Mouse (Mus musculus): Measurements from ENCODE around the gene Pcnx.

The Pcnx gene

DNA sequence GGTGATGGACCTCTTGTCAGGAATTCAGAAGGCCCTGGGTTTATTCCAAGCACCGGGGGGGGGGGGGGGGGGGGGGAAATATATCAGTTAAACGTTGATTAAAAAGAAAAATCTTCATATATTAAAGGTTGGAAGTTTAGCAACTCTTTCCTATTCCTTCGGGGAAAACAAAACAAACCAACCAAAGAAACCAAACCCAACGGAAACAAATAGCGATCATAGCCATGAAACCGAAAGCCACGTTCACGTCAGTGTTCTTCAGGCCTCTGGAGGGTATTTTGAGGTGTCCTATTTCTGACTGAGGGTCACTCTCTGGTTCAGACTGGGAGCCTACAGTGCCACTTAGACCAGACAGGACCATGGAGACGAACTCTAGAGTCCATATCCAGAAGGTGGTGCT lies 6.3 kb upstream of the Pcnx start:
- peak; percentile 17 for DNase-seq (ENCODE audit: low read depth, low spot score)

DNA sequence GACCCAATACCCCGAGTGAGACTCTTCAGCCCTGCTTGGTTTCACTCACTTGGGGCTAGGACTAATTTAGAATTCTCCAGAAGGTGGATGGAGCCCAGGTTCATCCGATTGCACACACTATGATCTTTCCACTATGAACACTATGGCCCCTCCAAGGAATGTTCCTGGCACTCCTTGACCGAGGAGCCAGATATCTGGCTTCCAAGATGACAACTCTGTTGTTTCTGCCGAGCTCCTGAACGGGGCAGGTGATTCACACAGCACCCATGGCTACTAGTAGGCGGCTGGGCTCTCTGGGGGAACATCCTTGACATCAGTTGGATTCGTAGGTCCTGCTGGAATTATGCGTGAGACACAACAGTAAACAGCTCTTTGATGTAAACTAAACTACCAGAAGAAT lies 4.8 kb upstream of the Pcnx start:
- DNase-seq (ENCODE audit: low read depth, low spot score) = no peak

DNA sequence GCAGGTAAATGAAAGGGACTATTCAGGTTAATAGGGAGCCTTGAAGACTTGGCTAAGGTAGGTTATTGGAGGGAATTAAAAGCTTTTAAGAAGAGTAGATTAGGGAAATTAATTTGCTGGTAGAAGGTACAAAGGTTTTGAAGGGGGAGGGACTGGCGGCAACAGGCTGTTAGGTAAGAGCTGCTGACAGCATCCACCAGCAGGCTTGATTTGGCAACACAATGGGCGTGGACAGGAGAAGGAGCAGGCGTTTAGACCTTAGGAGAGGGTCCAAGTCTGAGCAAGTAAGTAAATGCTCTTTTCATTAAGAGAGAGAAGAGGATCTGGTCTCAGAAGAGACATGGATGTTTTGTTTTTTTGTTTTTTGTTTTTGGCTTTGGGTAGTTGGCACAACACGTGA lies 3.1 kb upstream of the Pcnx start:
- no peak for DNase-seq (ENCODE audit: low read depth, low spot score)

DNA sequence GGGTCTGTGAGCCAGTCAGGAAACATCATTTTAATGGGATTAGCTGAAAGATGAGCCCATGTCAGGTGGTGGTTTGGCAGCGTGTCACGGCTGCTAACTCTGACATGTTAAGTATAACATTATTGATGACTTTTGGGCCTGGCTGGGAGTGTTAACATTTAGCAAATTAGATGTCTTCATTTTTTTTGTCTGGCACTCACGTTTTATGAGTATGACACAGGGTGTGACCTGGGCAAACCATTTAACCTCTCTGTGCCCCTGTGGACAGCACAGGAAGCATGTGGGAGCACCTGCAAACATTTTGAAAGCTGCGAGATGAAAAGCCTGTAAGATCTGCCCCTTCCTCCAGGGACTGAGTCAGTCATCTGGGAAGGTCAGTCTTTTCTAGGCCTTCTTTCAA lies 2.6 kb upstream of the Pcnx start:
- DNase-seq (ENCODE audit: low read depth, low spot score) = no peak

DNA sequence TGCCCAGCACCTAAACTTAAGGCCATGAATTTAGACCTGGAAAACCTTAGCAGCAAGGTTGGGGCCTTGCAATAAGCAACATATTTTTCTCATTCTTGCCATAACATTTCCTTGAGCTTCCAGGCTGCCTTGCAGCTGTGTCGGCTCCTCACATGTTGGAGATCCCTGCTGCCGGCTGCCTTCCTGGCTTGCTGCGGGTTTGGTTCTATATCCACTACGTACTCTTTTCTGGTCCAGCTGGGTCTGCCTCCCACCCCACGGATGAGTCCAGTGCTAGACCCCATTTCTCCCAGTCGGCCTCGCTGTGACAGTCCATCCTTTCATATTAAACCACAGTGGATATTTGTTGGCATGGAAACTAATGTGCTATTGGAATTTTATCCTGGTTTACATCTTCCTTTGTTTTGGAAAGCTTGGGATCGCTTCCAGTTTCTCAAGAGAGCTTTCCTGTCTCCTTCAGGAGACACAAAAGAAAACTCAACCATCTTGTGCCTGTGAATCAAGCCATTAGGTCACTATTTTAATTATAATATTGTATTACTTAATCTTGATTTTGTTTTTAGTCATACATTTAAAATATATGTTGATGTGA lies 1.7 kb upstream of the Pcnx start:
- no peak for DNase-seq (ENCODE audit: low read depth, low spot score)

DNA sequence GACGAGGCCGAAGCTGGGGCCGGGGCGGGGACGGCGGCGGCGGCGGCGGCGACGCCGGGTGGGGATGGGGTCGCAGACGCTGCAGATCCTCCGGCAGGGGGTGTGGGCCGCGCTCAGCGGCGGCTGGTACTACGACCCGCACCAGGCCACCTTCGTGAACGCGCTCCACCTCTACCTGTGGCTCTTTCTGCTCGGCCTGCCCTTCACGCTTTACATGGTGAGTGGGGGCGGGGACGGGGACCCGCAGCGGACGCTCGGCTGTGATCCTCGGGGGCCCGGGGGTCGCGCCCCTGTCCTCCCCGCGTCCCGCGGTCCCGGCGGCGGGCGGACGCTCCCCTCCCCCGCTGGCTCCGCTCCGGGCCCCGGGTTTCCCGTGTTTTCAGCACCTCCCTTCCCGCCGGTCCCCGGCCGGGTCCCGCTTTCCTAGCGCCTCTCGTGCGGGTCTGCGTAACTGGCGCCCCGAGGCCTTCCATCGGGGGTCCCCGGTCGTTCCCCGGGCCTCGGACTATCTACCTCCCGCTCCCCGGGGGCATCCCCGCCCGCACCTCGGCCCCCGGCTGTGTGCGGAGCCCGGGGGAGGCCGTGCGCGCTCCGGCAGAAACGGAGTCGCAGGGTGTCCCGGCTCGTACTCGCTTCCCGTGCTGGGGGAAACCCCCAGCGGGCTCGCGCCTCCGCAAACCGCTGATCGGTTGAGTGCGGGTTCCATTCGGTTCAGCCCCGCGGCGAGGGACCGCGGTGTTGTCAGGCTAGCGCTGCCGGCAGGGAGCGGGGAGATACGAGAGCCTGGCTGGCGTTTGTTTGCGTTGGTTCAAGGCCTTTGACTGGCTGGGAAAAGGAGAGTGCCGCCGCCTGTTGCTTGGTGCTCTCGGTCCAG lies 722 bp downstream of the Pcnx start:
- DNase-seq (ENCODE audit: low read depth, low spot score) = peak; percentile 82

DNA sequence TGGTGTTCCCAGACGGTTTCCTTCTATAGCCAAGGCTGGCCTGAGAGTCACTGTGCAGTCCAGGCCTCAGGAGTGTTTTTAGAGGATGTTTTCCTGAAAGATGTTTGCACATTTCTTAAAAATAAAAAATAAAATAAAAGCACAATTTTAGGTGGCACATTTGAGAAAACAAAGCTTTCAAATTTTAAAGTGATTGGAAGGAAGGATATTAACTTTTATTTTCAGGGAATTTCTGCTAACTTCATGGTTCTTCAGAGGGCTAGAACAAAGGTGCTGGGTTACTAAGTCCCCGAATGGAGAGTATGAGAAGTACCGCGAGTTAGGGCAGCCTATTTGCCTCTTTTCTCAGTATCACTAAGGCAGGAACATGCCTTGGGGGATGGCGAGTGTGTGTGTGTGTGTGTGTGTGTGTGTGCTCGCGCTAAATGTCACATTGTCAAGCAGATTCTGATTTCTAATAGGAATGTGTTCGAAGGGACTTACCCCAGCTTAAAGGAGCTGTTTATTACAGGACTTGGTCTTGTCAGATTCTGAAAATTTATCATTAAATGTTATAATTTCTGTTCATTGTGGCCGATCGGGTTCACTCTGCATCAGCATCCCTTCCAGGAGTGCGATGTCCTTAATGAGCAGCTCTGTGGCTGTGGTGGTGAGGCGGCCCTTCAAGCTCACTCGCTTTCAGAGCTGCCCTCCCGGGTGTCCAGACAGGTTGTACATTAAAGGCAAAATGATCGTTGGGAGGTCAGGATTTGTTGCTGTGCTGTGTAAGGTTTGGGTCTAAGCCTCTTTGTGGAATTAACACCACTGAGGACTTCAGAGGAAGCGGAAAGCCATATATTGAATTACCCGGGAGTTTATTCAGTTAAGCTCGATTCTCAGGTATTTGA lies 1.6 kb downstream of the Pcnx start:
- DNase-seq (ENCODE audit: low read depth, low spot score) = peak; percentile 50

DNA sequence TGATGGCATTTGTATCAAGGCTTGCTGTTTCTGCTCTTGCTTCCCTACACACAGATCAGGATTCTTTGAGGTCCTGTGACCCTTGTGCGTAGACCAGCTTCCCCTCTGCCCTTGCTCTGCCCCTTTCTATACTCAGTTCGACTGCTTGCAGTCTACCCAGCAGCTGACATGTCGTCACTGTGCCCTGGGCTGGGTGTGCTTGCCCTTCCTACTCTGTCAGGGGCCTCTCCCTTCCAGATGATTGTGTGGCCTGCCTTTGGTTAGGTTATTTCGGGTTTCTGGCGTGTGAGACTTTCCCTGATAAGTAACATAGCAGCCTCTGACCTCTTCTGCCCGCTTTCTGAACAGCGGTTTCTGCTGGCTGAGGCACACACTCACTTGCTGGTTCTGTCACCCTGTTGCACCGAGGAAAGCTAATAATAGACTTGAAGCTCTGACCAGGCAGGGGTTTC lies 2.6 kb downstream of the Pcnx start:
- peak; percentile 59 for DNase-seq (ENCODE audit: low read depth, low spot score)

DNA sequence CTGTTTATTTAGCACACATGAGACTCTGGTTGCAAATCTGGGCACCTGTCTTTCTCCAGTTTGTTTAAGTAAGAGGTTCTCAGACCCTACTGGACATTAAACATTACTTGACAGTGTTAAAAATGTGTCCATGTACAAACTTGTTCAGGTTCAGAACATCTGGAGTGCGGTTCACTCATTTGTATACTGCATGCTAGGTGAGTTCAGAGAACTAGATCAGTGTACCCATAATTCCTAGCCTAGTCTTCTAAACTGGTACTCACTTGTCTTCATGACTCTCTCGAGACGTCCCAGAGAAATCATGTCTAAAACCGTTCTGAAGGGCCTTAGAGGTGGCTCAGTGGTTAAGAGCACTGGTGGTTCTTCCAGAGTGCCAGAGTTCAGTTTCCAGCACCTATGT lies 4.1 kb downstream of the Pcnx start:
- peak; percentile 13 for DNase-seq (ENCODE audit: low read depth, low spot score)

DNA sequence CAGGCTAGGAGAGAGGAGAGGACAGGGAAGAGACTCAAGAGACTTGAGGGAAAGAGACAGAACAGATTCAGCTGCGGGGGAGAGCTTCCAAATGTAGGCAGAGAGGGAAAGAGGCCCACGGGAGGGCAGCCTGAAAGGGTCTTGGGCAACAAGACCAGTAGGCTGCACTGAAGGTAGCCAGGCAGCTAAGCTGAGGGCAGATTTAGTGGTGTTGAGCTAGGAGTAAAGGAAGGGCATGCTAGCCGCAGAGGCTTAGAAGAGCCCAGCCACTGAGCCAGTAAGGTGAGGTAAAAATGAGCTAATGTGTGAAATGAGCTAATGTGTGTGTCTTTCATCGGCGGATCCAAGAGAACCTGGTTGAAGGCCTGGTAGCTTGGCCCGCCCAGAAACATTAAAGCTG lies 5.4 kb downstream of the Pcnx start:
- no peak for DNase-seq (ENCODE audit: low read depth, low spot score)

DNA sequence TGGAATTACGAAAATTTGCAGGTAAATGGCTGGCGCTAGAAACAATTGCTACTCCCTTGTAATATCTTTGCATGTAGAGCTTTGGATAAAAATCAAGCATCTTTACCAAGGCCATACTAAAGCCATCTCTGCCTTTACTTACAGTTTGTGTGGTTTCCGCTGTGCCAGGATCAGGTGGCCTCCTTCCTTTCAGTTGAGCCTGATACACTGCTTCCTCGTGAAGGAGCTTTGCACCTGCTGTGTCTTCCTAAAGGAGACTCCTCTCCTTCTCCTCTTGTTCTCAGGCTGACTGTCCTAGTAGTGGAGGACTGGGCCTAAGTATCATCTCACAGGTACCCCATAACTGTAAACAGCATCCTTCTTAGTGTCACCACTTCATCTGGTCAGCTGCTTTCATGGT lies 7.5 kb downstream of the Pcnx start:
- DNase-seq (ENCODE audit: low read depth, low spot score) = no peak

DNA sequence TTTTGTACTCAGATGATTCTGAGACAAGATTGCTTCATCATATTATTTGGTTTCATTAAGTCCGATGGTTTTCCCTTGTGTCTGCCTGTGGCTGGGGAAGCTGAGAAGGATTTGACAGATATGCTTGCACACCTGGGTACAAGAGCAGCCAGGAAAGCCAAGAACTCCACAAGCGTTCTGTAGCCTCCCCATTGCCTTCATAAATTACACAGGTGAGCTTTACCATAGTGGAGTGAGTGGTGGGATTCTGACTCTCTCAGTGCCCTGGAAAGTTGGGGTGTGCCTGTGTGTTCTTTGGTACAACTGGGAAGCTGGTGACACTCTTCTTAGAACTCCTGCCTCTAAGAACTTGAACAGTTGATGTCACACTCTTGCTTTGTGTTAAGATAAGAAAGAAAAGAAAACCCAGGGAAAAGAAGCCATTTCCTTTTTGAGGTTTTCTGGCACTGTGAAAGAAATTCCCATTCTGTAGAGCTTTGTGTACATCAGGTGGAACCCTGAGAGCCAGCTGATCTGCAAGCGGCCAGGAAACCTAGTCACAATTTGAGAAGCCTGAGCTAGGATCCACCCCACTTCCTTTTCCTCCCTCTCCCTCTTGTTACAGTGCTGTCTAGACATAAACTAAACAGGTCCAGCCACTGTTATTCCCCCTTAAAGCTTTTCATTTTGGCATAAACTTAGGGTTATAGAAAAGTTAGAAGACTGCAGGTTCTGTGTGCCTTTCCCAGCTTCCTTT lies 9.6 kb downstream of the Pcnx start:
- DNase-seq (ENCODE audit: low read depth, low spot score) = no peak

DNA sequence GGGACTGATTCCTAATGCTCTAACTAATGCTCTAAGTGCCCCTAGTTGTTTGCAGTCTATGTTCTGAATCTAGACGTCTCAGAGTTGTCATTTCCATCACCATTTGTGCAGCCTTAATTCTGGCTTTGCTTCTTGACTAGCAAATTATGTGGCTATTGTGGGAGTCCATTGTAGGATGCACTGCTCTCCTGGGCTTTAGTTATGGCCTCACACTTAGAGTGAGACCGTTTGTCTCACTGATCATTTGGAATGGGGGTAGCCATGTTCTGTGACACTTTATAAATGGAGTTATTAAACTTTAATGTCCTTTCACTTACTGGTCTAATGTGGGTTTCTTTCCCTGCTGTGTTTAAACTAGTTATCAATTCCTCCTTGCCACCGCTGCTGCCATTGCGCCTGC lies 13.5 kb downstream of the Pcnx start:
- no peak for DNase-seq (ENCODE audit: low read depth, low spot score)

DNA sequence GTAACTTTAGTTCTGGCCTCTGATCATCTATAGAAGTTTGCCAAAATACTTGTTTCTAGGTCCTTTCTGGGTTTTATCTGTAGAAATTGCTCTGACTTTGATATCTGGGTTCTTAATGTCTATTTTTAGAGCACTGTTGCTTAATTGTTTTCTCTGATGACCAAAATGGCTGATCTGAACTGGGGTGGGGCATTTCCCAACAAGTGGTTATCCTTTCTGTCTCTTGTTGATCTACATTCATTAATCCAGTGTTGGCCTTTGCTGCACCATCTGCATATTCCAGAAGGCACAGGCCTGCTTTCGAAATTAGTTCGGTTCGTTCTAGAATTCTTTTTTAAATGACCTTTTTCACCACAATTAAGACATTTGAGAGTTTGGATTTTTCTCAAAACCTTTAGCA lies 20.3 kb downstream of the Pcnx start:
- no peak for DNase-seq (ENCODE audit: low read depth, low spot score)

DNA sequence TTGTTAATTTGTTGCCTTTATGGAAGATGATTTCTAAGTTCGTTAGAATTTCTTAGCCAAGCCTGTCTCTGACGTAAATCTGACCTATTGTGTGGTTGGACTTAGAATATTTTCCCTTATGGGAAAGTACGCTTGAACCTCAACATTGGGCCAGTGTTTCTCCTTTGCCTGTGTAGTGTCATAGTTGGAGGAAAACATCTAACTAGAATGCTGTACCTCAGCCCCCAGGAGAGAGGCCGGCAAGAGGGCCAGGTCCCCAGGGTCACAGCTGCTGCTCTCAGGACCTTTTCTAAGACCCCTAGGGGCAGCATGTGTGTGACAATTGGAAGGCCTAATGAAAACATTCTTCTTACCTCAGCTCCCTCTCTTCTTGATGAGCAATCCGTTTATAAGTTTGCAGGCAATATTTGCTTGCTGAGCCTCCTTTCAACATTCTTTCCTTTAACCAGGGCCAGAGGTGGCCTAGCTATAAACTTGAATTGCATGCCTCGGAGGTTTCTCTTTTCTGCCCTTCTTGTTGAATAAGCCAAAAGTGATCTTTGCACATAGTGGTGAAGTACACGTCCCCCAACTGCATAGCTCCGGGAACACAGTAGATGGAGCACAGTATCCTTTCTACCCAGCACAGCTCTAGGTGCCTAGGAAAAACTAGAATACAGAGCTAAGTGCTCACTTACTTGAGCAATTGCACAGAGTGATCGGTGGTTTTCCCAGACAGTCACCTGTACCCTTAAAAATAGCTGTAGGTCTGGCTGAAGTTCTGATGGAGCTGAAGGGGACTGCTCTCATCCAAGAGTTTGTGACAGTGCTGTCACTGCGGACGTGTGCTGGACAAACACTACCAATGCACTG lies 23.7 kb downstream of the Pcnx start:
- DNase-seq (ENCODE audit: low read depth, low spot score) = no peak

DNA sequence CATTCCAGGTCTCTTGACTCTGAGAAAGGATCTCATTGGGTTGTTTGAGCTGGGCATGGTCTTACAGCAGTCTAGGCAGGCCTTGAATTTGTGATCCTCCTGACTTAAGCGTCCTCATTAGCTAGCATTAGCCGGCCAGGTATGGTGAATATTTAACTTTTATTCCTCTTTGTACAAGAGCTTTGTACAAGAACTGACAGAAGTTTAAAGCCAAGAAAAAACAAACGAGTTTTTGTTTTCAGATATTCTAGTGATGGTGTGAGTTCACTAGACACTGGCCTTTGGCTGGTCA lies 24.2 kb downstream of the Pcnx start:
- no peak for DNase-seq (ENCODE audit: low read depth, low spot score)

DNA sequence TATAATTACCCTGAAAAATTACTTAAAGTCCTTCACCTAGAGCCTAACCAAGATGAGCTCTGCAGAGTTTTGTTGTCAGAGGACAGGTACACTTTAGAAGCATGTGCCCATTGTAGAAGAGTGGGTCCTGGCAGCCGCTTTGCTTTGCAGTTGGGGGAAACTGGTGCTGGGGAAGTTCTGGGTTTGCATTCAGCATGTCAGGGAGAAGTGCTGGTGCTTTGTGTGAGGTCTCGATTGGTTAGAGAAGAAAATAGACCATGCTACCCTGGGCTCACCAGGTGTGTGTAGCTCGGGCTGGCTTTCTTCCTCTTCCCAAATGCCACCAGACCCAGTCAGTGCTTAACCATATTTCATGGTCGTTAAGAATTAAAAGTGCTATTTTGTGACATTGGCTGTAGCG lies 25.2 kb downstream of the Pcnx start:
- DNase-seq (ENCODE audit: low read depth, low spot score) = peak; percentile 63

DNA sequence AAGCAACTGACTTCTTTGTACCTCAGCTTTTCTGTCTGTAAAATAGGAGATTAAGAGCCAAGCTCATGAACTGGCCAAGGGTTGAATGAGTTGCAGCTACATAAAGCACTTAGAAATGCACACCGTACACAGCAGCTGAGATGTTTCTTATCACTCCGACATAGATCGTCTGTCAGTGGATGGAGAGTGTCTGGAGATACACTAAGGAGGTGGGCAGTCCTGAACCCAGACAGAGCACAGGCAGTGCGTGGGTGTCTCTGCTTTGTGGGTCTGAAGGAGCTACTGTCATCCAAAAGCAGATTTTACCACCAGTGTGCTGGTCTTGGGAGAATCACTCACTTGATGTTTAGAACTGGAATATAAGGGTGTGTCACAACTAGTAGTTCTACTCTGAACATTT lies 26.2 kb downstream of the Pcnx start:
- DNase-seq (ENCODE audit: low read depth, low spot score) = no peak

DNA sequence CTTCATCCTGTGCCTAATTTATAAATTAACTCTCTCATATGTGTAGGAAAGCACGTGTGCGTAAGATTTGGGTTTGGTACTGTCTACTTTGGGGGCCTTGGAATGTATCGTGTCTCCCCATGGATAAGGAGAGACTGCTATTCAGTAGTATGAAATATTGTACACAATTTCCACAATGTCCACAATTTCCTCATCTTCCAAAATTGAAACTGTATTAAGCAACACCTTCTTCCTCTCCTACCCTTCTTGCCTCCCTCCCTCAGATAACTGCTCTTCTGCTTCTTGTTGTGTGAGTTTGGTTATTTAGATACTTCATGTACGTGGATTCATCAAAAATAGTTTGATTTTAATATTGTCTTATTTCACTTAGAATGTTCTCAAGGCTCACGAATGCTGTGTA lies 29.1 kb downstream of the Pcnx start:
- no peak for DNase-seq (ENCODE audit: low read depth, low spot score)

DNA sequence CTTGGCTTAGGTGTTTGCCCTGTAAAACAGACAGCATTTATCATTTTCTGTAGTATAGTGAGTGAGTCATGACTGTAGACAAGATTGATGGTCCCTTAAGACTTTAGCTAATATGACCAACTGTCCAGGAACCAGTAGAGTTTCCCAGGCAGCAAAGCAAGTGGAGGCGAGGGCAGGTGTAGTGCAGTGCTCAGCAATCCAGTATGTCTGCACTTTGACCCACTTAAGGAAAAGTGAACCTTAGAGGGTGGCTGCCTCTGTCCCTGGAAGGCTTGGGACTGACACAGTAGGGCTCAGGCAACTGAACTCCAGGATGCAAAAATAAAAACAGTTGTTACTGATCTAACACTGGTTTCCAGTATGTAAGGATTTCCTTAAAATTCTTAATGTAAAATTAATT lies 32.1 kb downstream of the Pcnx start:
- DNase-seq (ENCODE audit: low read depth, low spot score) = no peak

DNA sequence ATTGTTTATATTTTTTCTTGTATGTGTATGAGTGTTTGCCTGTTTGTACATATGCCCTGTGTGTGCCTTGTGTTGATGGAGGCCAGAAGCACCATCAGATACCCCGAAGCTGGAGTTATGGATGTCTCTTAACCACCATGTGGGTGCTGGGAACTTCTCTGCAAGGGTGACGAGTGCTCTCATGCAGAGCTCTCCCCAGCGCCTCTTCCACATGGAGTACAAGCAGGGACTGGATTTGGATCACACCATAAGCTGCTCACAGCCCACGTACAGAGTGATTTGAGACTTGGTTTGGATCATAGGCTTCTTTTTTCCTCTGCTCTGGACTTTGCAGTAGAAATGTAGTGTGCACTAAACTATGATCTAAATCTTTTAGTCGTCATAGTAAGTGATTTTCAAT lies 34.5 kb downstream of the Pcnx start:
- DNase-seq (ENCODE audit: low read depth, low spot score) = no peak

Data from A20 (cell line).